Mouse (Mus musculus) ES-E14 (cell line): ENCODE data around the gene D430042O09Rik. TPM values are rescaled to one million over a fixed set of nuclear protein-coding genes. Genes with fewer than 3 reads are reported as not detected.

Experiments used
- DNase-seq: peaks from one replicate; pipeline ENCODE4 v3.0.0-alpha.2; 2013; ENCODE audit warnings: low read depth, low spot score
- H3K27ac ChIP-seq: 2 replicates; pipeline ENCODE4 v1.5.1; 2012; ENCODE audit warnings: low read depth, mild to moderate bottlenecking, low read length, moderate library complexity, mixed read lengths; ENCODE audit not compliant: poor library complexity, insufficient read depth, severe bottlenecking
- H3K36me3 ChIP-seq: 2 replicates; pipeline ENCODE4 v1.6.1; 2012; ENCODE audit warnings: mild to moderate bottlenecking, low read length, moderate library complexity, mixed read lengths; ENCODE audit not compliant: control insufficient read depth, poor library complexity, insufficient read depth, severe bottlenecking
- H3K4me1 ChIP-seq, 2 experiments: fragments of 150-350 bp in 1 of 2; sonication (generic) in 1 of 2; 2 replicates each; pipeline ENCODE4 v1.6.1; 2012; ENCODE audit warnings: low read length in 2 of 2, mild to moderate bottlenecking in 1 of 2, mixed read lengths in 1 of 2; ENCODE audit not compliant: control insufficient read depth in 2 of 2, insufficient read depth in 2 of 2, poor library complexity in 1 of 2
- H3K4me3 ChIP-seq, 2 experiments: fragments of 150-350 bp in 1 of 2; sonication (generic) in 1 of 2; 2 replicates each; pipeline ENCODE4 v1.5.1; 2012; ENCODE audit warnings: low read length in 2 of 2, low read depth in 1 of 2, mild to moderate bottlenecking in 1 of 2, mixed read lengths in 1 of 2; ENCODE audit not compliant: insufficient read depth in 1 of 2, poor library complexity in 1 of 2, severe bottlenecking in 1 of 2
- H3K9ac ChIP-seq: 2 replicates; pipeline ENCODE4 v1.6.1; 2012; ENCODE audit warnings: low read depth, mild to moderate bottlenecking, low read length, mixed read lengths; ENCODE audit not compliant: poor library complexity, insufficient read depth, severe bottlenecking
- H3K9me3 ChIP-seq: fragments of 150-350 bp; sonication (generic); 2 replicates; pipeline ENCODE4 v1.6.1; 2012; ENCODE audit warnings: low read depth, mild to moderate bottlenecking, low read length; ENCODE audit not compliant: control insufficient read depth, insufficient read depth
- CHD2 ChIP-seq: IDR thresholded peaks from 2 replicates; pipeline ENCODE4 v1.6.1; 2014; ENCODE audit warnings: mild to moderate bottlenecking, low read depth, low read length, inconsistent platforms
- HCFC1 ChIP-seq: IDR thresholded peaks from 2 replicates; pipeline ENCODE4 v1.6.1; 2012; ENCODE audit warnings: low read length, inconsistent platforms, borderline replicate concordance; ENCODE audit not compliant: insufficient read depth
- MAFK ChIP-seq: IDR thresholded peaks from 2 replicates; pipeline ENCODE4 v1.6.1; 2014; ENCODE audit warnings: mild to moderate bottlenecking, low read depth, low read length, inconsistent platforms; ENCODE audit not compliant: insufficient read depth
- ZC3H11A ChIP-seq: IDR thresholded peaks from 2 replicates; pipeline ENCODE4 v1.6.1; 2012; ENCODE audit warnings: low read depth, mild to moderate bottlenecking, inconsistent platforms, low read length, borderline replicate concordance
- ZNF384 ChIP-seq: IDR thresholded peaks from 2 replicates; pipeline ENCODE4 v1.6.1; 2012; ENCODE audit warnings: low read depth, low read length, inconsistent platforms
- in situ Hi-C, 2 experiments: fragments of 600-800 bp; cut with MboI; formaldehyde crosslinking; loops; one replicate each; pipeline ENCODE4 v1.15.1; 2025; ENCODE audit warnings: low sequenced_read_pairs in 2 of 2, inconsistent platforms in 1 of 2; ENCODE audit not compliant: unreplicated experiment in 2 of 2
- total RNA-seq: library from RNA; depleted of rRNA; stranded (reverse); fragments of 300-350 nt; gene quantifications from 2 replicates; pipeline ENCODE4 v1.2.3, GENCODE M21; 2012

Gene D430042O09Rik
- total RNA-seq, 1 experiment, result 4.4 TPM

DNA sequence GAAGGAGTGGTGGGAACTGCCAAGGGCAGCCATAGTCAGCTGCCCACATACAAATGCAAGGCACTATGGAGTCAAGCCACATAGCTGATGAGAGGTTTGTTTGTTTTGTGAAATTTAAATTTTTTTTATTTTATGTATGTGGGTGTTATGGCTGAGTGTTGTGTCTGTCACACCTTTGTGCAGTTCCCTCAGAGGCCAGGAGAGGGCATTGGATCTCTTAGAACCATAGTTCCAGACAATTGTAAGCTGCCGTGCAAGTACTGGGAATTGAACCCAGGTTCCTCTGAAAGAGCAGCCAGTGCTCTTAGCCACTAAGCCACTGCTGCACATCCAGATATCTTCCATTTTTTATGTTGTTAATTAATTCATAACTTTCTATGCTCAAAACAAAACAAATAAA lies 75.5 kb downstream of the D430042O09Rik start:
- no peak overlapping the region for H3K9ac ChIP-seq
- H3K4me1 ChIP-seq, result no peaks in the 10 kb centered on the region
- H3K36me3 ChIP-seq, result no peaks in the 10 kb centered on the region
- H3K4me3 ChIP-seq, result no peak overlapping the region
- no peak for TF ChIP-seq HCFC1
- peak; percentile 67; the same call in 1 of the 2 replicates for TF ChIP-seq ZC3H11A
- DNase-seq, result peak; percentile 33
- no peaks in the 10 kb centered on the region for H3K9me3 ChIP-seq
- H3K27ac ChIP-seq, result no peak overlapping the region
- in situ Hi-C loops, result no loop called here

DNA sequence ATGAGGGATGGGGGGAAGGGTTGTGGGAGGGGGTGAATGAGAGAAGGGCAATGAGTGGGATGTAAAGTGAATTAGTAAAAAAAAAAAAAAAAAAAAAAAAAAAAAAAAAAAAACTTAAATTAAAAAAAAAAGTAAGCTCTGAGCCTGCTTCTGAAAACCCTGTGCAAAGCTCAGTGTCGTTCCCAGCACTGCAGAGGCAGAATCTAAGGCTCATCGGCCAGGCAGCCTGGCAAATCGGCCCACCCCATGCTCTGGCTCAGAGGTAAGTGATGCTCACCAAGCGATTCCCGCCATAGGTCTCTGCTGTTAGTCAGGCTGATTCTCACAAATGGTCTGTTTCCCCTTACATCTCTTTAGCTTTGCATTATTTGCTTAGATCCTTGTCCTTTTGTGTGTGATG lies 78.4 kb downstream of the D430042O09Rik start:
- Histone ChIP-seq H3K4me1 (no peaks in the 10 kb centered on the region), H3K9ac (no peak overlapping the region), H3K27ac (no peak overlapping the region), H3K4me3 (no peak overlapping the region), H3K36me3 (no peaks in the 10 kb centered on the region), H3K9me3 (no peaks in the 10 kb centered on the region)
- DNase-seq, result no peak
- in situ Hi-C loops, result no loop called here
- TF ChIP-seq ZNF384 (peak; percentile 72), HCFC1 (no peak), ZC3H11A (no peak), MAFK (no peak), CHD2 (no peak)

DNA sequence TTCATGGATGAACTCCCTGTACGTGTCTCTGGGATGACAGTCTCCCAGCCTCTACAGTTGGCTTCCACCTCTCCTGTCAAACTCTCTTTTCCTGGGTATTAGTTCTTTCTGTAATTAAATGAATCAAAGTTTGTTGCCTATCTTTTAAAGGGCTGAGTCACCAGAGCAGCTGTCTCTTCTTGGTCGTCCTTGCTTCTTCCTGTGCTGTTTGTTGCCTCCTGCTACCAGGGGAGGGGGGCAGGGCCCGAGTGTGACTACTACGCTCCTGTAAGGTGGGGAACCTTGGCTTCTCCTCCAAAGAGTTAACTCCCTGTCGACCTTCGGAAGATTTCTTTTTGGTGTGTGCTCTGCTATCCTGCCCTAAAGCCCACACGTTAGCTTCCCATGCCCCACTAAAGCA lies 79.4 kb downstream of the D430042O09Rik start:
- H3K36me3 ChIP-seq, result no peaks in the 10 kb centered on the region
- in situ Hi-C loops, result no loop called here
- H3K9ac ChIP-seq, result no peak overlapping the region
- DNase-seq, result no peak
- H3K27ac ChIP-seq, result no peak overlapping the region
- H3K4me1 ChIP-seq, result no peaks in the 10 kb centered on the region
- H3K9me3 ChIP-seq, result no peaks in the 10 kb centered on the region
- H3K4me3 ChIP-seq, result no peak overlapping the region
- TF ChIP-seq MAFK (no peak), HCFC1 (no peak), CHD2 (no peak), ZC3H11A (no peak), ZNF384 (no peak)

DNA sequence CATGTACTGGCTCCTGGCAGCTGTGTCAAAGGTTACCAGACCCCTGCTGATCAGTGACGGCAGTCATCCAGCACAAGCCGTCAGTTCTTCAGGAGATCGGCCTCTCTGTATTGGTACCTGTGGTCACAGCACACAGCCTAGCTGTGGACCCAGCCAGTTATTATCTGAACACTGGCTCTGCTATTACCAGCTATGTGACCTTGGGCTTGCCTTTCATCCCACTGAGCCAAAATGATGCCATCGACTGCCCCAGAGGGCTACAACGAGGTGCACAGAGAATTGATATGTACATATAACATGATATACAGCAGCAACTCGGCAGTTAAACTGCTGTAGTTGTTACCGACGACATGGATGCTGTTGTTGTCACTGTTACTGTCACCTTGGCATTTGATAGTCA lies 82.4 kb downstream of the D430042O09Rik start:
- no peaks in the 10 kb centered on the region for H3K4me1 ChIP-seq
- no peak for DNase-seq
- no peak overlapping the region for H3K4me3 ChIP-seq
- H3K9ac ChIP-seq, result no peak overlapping the region
- TF ChIP-seq ZNF384, result no peak
- no peak for TF ChIP-seq MAFK
- TF ChIP-seq HCFC1, result no peak
- no peak for TF ChIP-seq CHD2
- TF ChIP-seq ZC3H11A, result no peak
- H3K36me3 ChIP-seq, result no peaks in the 10 kb centered on the region; the same call in 1 of the 2 replicates
- H3K27ac ChIP-seq, result no peak overlapping the region
- in situ Hi-C loops, result no loop called here
- H3K9me3 ChIP-seq, result no peaks in the 10 kb centered on the region

DNA sequence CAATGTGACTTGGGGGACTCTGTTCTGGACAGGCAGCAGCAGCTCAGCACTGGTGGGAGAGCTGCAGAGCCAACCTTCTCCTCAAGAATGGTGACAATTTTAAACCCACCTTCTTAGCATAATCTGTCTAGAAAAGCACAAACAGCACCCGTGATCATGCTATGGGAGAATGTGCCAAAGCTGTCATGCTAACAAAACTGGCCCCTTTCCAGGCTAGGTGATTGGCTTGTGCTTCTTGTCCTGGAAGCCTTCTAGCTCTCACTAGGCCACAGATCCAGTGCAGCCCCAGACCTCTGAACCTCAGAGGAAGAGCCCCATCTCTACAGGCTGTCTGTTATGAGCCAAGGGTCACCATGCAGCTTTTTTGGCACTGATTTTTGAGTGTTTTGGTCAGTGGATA lies 98.9 kb downstream of the D430042O09Rik start:
- TF ChIP-seq ZC3H11A, result no peak
- TF ChIP-seq MAFK, result no peak
- TF ChIP-seq ZNF384, result no peak
- no peak for TF ChIP-seq HCFC1
- TF ChIP-seq CHD2, result no peak
- Histone ChIP-seq H3K9ac (no peak overlapping the region), H3K36me3 (no peaks in the 10 kb centered on the region), H3K4me1 (peaks cover 0 to 4% of the 10 kb centered on the region in 2 experiments; a peak in 1 of 4 replicates), H3K4me3 (no peak overlapping the region), H3K9me3 (no peaks in the 10 kb centered on the region), H3K27ac (no peak overlapping the region)
- no peak for DNase-seq
- in situ Hi-C loops, result no loop called here
